Mouse (Mus musculus) forebrain, embryonic 14.5 days (tissue): Measurements from ENCODE around the gene Tsr3. TPM values are rescaled to one million over a fixed set of nuclear protein-coding genes. Genes with fewer than 3 reads are reported as not detected.
A peak's percentile ranks its signal among the peaks of the same experiment; 100 is the strongest.

Experiments used
- ATAC-seq: fragments of 200-750 bp; cut with Nextera tagmentation; 2 replicates; pipeline ENCODE4 v1.8.0; 2017; ENCODE audit warnings: mild to moderate bottlenecking, moderate library complexity
- DNase-seq: peaks from one replicate; pipeline ENCODE4 v3.0.0-alpha.2; 2015; ENCODE audit warnings: low spot score
- H3K27ac ChIP-seq: fragments of 300-500 bp; sonication (generic); 2 replicates; pipeline ENCODE4 v1.5.1; 2014; ENCODE audit warnings: low read depth, mild to moderate bottlenecking, control low read depth, low read length, moderate library complexity
- H3K27me3 ChIP-seq: fragments of 300-500 bp; sonication (generic); replicated peaks from 2 replicates; pipeline ENCODE4 v1.6.1; 2014; ENCODE audit warnings: low read length, control low read depth, mixed read lengths; ENCODE audit not compliant: control insufficient read depth, insufficient read depth
- H3K36me3 ChIP-seq: fragments of 300-500 bp; sonication (generic); 2 replicates; pipeline ENCODE4 v1.6.1; 2014; ENCODE audit warnings: low read length, control low read depth; ENCODE audit not compliant: control insufficient read depth, insufficient read depth
- H3K4me1 ChIP-seq: fragments of 300-500 bp; sonication (generic); 2 replicates; pipeline ENCODE4 v1.6.1; 2014; ENCODE audit warnings: antibody characterized with exemption, low read length, control low read depth; ENCODE audit not compliant: control insufficient read depth, insufficient read depth
- H3K4me2 ChIP-seq: fragments of 300-500 bp; sonication (generic); 2 replicates; pipeline ENCODE4 v1.6.1; 2014; ENCODE audit warnings: mild to moderate bottlenecking, control low read depth, low read length
- H3K4me3 ChIP-seq: fragments of 300-500 bp; sonication (generic); 2 replicates; pipeline ENCODE4 v1.5.1; 2014; ENCODE audit warnings: low read depth, low read length, control low read depth
- H3K9ac ChIP-seq: fragments of 300-500 bp; sonication (generic); 2 replicates; pipeline ENCODE4 v1.6.1; 2014; ENCODE audit warnings: mild to moderate bottlenecking, low read length, control low read depth, moderate library complexity
- H3K9me3 ChIP-seq: fragments of 300-500 bp; sonication (generic); replicated peaks from 2 replicates; pipeline ENCODE4 v1.6.1; 2016; ENCODE audit warnings: low read length, control low read depth, mixed read lengths; ENCODE audit not compliant: control insufficient read depth
- WGBS: fragments of 180-500 bp; shearing (Covaris S2); extraction: QIAGEN DNeasy Blood & Tissue Kit; methylation state at CpG from one replicate; pipeline ENCODE4 v1.1.7; 2014; 5-methylcytosine and 5-hydroxymethylcytosine counted together
- polyA plus RNA-seq: library from polyadenylated mRNA; unstranded; fragments of >200 nt; fragmentation: Nextera tagmentation; extraction: Ambion mirVana; gene quantifications from 2 replicates; pipeline ENCODE4 v1.2.1, GENCODE M21; 2014

Tsr3 gene
- polyA plus RNA-seq, 1 experiment from 2014 or later = 67.8 TPM

DNA sequence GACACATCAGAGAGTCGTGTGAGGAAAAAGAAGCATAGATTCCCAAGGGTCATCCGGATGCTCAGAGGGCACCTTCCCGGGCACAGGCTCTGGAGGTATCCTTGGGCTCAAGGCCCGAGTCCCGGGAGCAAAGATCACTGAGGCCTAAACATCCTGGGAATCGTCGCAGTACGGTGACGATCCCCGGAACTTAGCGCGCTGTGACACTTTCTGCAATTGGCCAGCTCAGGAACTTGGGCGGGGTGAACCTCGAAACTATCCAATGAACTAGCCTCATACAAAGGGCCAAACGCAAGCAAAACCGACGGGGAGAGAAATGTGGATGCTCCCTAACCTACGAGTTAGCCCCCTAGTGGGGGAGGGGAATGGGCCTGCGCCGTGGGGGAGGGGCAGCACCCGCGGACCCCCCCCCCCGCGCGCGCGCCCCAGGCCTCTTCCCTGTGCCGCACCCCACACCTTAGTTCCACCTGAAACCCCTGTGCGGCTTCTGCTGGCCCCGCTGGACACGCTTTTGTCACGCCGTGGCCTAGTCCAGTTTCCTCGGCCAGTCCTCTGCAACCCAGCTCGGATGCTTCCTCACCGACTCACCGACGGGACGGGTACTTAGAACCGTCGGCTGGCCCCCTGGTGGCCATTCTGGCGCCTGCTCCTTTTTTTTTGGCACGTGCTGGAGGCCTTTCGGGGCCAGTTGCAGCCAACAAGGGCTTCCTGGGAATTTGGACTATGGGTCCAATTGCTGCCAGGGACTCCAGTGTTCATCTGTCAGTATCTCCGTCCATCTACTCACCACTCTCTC, 33.9 kb downstream of the Tsr3 start:
- no peaks in the 10 kb centered on the region for H3K27me3 ChIP-seq
- ATAC-seq = peak; percentile 90
- H3K4me3 ChIP-seq = peak overlapping the region; percentile 99
- peaks cover 26% of the 10 kb centered on the region for H3K4me1 ChIP-seq
- H3K27ac ChIP-seq = peak overlapping the region; percentile 99
- peak; percentile 98 for DNase-seq
- peak overlapping the region; percentile 99 for H3K4me2 ChIP-seq
- WGBS = under 1% methylated on average over 45 of the region's 45 CpGs
- peaks cover 19% of the 10 kb centered on the region for H3K36me3 ChIP-seq
- H3K9me3 ChIP-seq = no peaks in the 10 kb centered on the region
- H3K9ac ChIP-seq = peak overlapping the region; percentile 99

DNA sequence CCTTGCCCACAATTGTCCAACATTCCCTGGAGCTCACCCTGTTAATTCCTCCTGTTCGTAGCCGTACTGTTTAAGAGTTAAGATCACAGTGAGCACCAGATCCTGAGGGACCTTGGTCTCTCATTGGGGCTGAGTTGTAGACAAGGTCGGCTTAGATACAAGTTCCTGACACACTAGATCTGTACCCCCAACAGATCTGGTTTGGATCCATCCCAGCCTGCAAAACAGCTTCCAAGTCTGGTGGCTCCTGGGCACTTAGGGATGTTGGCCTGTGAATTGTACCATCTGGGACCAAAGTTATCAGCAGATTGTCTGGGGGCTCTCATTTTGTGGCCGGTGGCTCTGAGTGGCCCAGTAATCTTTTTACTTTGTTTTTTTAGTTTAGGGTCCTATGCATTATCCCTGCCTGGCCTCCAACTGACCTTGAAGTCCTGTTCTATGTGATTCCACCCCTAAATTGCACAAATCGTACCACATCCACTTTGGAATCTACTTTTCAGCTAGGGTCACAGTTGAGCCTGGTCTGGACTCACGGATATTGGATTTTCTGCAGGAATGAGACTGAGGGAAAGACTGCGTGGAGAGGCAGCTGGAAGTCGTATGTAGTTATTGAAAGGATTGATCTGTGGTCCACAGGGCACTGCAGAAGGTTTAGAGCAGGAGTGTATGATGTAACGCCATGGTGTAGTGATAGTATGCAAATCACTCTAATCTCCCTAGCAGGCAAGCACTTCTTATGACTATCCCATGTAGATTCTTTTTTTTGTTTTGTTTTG, 34.8 kb downstream of the Tsr3 start, which contains the start of gene Ube2i:
Gene Ube2i (minus strand): TSS at position 52 of the 776 bp plus-strand sequence.
- H3K9ac ChIP-seq = peak within 1 kb of the TSS; percentile 99
- H3K4me2 ChIP-seq = peak within 1 kb of the TSS; percentile 99
- DNase-seq (no peak), ATAC-seq (no peak)
- H3K27ac ChIP-seq = peak within 1 kb of the TSS; percentile 99
- no peaks in the 10 kb centered on the region for H3K27me3 ChIP-seq
- H3K4me1 ChIP-seq = peaks cover 26% of the 10 kb centered on the region
- peaks cover 11% of the 10 kb centered on the region for H3K36me3 ChIP-seq
- H3K4me3 ChIP-seq = peak within 1 kb of the TSS; percentile 99
- 87% methylated on average over 9 of the region's 9 CpGs for WGBS
- no peaks in the 10 kb centered on the region for H3K9me3 ChIP-seq

DNA sequence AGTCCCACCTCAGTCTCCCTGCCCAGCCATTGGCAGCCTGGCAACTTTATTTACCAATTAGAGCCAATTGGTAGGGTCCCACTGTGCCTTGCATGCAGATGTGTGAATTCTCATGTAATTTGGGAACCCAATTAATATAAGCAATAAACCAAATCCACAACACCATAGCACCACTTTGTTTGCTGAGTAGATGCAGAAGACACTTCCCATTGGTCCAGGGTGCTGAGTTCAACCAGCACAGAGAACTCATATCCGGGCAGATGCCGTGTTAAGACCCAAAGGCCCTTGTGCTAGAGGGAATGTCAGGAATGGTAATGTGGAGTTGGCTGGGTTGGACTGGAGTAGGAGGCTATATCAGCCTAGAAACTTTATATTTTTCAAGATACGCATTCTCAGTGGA, 35.9 kb downstream of the Tsr3 start:
- Histone ChIP-seq H3K4me2 (no peak overlapping the region), H3K9me3 (no peaks in the 10 kb centered on the region), H3K27me3 (no peaks in the 10 kb centered on the region), H3K36me3 (peaks cover 2% of the 10 kb centered on the region), H3K9ac (no peak overlapping the region), H3K4me1 (peaks cover 19% of the 10 kb centered on the region), H3K4me3 (no peak overlapping the region), H3K27ac (no peak overlapping the region)
- no peak for ATAC-seq
- 94% methylated on average over 3 of the region's 3 CpGs for WGBS
- DNase-seq = no peak

DNA sequence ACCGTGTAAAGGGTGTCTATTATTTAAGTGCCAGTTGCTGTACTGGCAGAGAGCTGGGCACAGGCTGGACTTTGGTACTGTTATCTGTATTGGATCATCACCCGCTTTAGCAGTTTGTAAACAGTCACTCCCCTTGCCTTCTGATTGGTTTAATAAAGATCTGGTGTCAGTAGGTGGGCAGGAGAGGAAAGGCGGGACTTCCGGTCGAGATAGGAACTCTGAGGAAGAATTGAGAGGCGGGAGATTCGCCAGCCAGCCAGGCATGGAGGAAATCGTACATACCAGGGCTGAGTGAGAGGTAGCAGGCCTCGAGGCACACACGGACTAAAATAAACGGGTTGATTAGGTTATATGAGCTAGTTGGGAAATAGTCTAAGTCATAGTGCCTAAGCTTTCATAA, 42.2 kb downstream of the Tsr3 start:
- Histone ChIP-seq H3K36me3 (no peaks in the 10 kb centered on the region), H3K4me2 (no peak overlapping the region), H3K27me3 (no peaks in the 10 kb centered on the region), H3K9ac (no peak overlapping the region), H3K4me3 (no peak overlapping the region), H3K4me1 (no peaks in the 10 kb centered on the region), H3K9me3 (no peaks in the 10 kb centered on the region), H3K27ac (no peak overlapping the region)
- ATAC-seq (no peak), DNase-seq (no peak)
- WGBS = 54% methylated on average over 11 of the region's 11 CpGs

DNA sequence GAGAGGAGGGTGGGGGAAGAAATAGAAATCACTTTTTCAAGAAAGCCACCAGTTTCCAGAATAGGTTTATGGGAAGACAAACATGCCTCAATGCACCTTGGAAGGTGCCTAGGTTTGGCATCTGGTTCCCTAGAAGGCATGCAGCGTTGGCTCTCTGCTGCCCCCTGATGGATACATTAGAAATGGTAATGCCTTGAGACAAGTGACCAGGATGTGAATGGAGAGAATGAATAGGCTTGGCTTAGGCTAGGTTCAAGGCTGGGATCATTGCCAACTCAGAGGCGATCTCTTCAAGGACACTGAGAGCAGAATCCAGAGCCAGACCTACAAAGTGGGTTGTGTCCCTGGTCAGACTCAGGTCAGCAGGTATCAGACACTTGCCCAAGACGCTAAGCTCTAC, 45.1 kb downstream of the Tsr3 start:
- H3K9ac ChIP-seq = no peak overlapping the region
- WGBS = 17% methylated on average over 3 of the region's 3 CpGs
- DNase-seq (peak; percentile 82), ATAC-seq (0 out of 2 replicates have a peak, but pooled peaks have one; percentile 40)
- H3K9me3 ChIP-seq = no peaks in the 10 kb centered on the region
- no peak overlapping the region for H3K4me2 ChIP-seq
- H3K27ac ChIP-seq = no peak overlapping the region
- no peaks in the 10 kb centered on the region for H3K4me1 ChIP-seq
- H3K36me3 ChIP-seq = no peaks in the 10 kb centered on the region
- H3K27me3 ChIP-seq = no peaks in the 10 kb centered on the region
- H3K4me3 ChIP-seq = no peak overlapping the region

DNA sequence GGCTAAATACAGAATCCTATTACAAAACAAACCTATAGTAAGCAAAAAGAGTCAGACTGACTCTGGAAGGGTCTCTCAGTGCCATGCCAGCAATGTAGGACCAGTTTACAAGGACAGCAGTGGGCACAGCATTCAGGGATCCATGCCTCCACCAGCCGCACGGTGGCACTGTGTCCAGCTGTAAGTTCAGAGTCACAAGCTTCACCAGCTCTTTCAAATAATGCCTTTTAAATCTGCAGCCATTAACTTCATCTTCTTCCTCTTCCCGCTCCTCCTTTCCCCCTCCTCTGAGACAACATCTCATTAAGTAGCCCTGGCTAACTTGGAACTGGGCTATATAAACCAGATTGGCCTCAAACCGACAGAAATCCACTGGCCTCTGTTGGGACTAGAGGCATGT, 48.9 kb downstream of the Tsr3 start:
- Histone ChIP-seq H3K27me3 (no peaks in the 10 kb centered on the region), H3K36me3 (no peaks in the 10 kb centered on the region), H3K4me1 (no peaks in the 10 kb centered on the region), H3K27ac (no peak overlapping the region), H3K4me2 (no peak overlapping the region), H3K9me3 (no peaks in the 10 kb centered on the region), H3K9ac (no peak overlapping the region), H3K4me3 (no peak overlapping the region)
- ATAC-seq (no peak), DNase-seq (peak; percentile 60)
- WGBS = 21% methylated on average over 4 of the region's 4 CpGs

DNA sequence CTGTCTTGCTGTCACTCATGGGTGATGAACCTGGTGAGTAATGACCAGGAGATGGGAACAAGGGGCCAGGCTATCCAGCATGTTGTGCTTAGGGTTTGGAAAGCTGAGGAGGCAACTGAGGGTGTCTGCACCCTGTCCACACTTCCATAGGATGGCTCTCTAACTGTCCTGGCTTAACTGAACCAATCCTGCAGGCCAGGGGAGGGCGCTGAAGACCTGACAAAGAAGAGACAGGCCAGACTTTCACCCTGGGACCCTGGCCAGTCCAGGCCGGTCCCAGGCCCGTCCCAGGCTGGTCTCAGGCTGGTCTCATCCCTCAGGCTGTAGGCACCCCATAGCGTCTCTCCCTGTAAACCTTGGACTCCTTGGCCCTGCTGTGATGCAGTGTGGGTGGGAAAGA, 50.4 kb downstream of the Tsr3 start:
- DNase-seq (no peak), ATAC-seq (no peak)
- no peaks in the 10 kb centered on the region for H3K9me3 ChIP-seq
- no peaks in the 10 kb centered on the region for H3K4me1 ChIP-seq
- no peak overlapping the region for H3K4me3 ChIP-seq
- WGBS = 34% methylated on average over 4 of the region's 4 CpGs
- no peak overlapping the region for H3K9ac ChIP-seq
- H3K4me2 ChIP-seq = no peak overlapping the region
- no peak overlapping the region for H3K27ac ChIP-seq
- no peaks in the 10 kb centered on the region for H3K36me3 ChIP-seq
- H3K27me3 ChIP-seq = no peaks in the 10 kb centered on the region
